Mouse (Mus musculus) embryonic facial prominence, embryonic 12.5 days (tissue): ENCODE data around the gene Bhlhb9. TPM values are rescaled to one million over a fixed set of nuclear protein-coding genes. Genes with fewer than 3 reads are reported as not detected.
"Not testable (repeated sequence)": the region's sequence is repeated elsewhere in the genome, so short reads cannot be mapped to it uniquely, and the experiment has no call there.

Experiments
- ATAC-seq: fragments of 200-750 bp; cut with Nextera tagmentation; 2 replicates; pipeline ENCODE4 v1.8.0; 2017; ENCODE audit not compliant: insufficient number of reproducible peaks, insufficient read depth, low FRiP score, low TSS enrichment
- H3K27ac ChIP-seq: fragments of 300-500 bp; sonication (generic); 2 replicates; pipeline ENCODE4 v1.5.1; 2016; ENCODE audit warnings: mild to moderate bottlenecking
- H3K27me3 ChIP-seq: fragments of 300-500 bp; sonication (generic); 2 replicates; pipeline ENCODE4 v1.6.1; 2016; ENCODE audit warnings: mild to moderate bottlenecking, moderate library complexity
- H3K36me3 ChIP-seq: fragments of 300-500 bp; sonication (generic); 2 replicates; pipeline ENCODE4 v1.6.1; 2016; ENCODE audit warnings: mild to moderate bottlenecking
- H3K4me1 ChIP-seq: fragments of 300-500 bp; sonication (generic); 2 replicates; pipeline ENCODE4 v1.6.1; 2016
- H3K4me2 ChIP-seq: fragments of 300-500 bp; sonication (generic); replicated peaks from 2 replicates; pipeline ENCODE4 v1.6.1; 2016; ENCODE audit warnings: mild to moderate bottlenecking, moderate library complexity
- H3K4me3 ChIP-seq: fragments of 300-500 bp; sonication (generic); 2 replicates; pipeline ENCODE4 v1.5.1; 2016; ENCODE audit warnings: mild to moderate bottlenecking
- H3K9ac ChIP-seq: fragments of 300-500 bp; sonication (generic); 2 replicates; pipeline ENCODE4 v1.6.1; 2016; ENCODE audit warnings: mild to moderate bottlenecking, moderate library complexity
- H3K9me3 ChIP-seq: fragments of 300-500 bp; sonication (generic); 2 replicates; pipeline ENCODE4 v1.6.1; 2016; ENCODE audit warnings: mild to moderate bottlenecking, moderate library complexity
- WGBS: fragments of 180-500 bp; shearing (Covaris S2); methylation state at CpG from one replicate; pipeline ENCODE4 v1.1.7; 2016; 5-methylcytosine and 5-hydroxymethylcytosine counted together
- polyA plus RNA-seq: library from polyadenylated mRNA; unstranded; fragments of >200 nt; fragmentation: Nextera tagmentation; extraction: Ambion mirVana; gene quantifications from 2 replicates; pipeline ENCODE4 v1.2.1, GENCODE M21; 2016

Gene Bhlhb9
- polyA plus RNA-seq: 74.7 and 74.9 TPM in 2 replicates

- Histone ChIP-seq H3K4me3 (peak within 1 kb of the TSS; percentile 55), H3K9ac (peak within 1 kb of the TSS; percentile 66), H3K27ac (peak within 1 kb of the TSS; percentile 36; the same call in 1 of the 2 replicates), H3K36me3 (peaks cover 14% of the 10 kb centered on the region; the same call in 1 of the 2 replicates), H3K4me2 (peak within 1 kb of the TSS; percentile 68)
- ATAC-seq, H3K27me3 ChIP-seq, H3K4me1 ChIP-seq, H3K9me3 ChIP-seq: not testable (repeated sequence)
- 13% methylated on average over 4 of the region's 5 CpGs for WGBS
Measured at GRCm38 (mm10) chrX:135797212-135797644, at the start of gene Bhlhb9. Gene Bhlhb9, plus strand, starts transcription at chrX:135797594.

GRCm38 (mm10) chrX:135752832-135753231 is 44.6 kb upstream of the Bhlhb9 start:
- Histone ChIP-seq H3K4me1 (no peaks in the 10 kb centered on the region), H3K9me3 (no peaks in the 10 kb centered on the region), H3K9ac (no peak overlapping the region), H3K4me3 (no peak overlapping the region), H3K27me3 (no peaks in the 10 kb centered on the region), H3K4me2 (no peak overlapping the region), H3K36me3 (no peaks in the 10 kb centered on the region), H3K27ac (no peak overlapping the region)
- 2% methylated on average over 2 of the region's 2 CpGs for WGBS
- ATAC-seq: no peak

GRCm38 (mm10) chrX:135761707-135762106 is 35.7 kb upstream of the Bhlhb9 start:
- no peak overlapping the region for H3K4me2 ChIP-seq
- no peaks in the 10 kb centered on the region for H3K27me3 ChIP-seq
- H3K4me3 ChIP-seq: no peak overlapping the region
- ATAC-seq: no peak
- no peaks in the 10 kb centered on the region for H3K9me3 ChIP-seq
- no peak overlapping the region for H3K27ac ChIP-seq
- H3K36me3 ChIP-seq: no peaks in the 10 kb centered on the region; the same call in 1 of the 2 replicates
- H3K9ac ChIP-seq: no peak overlapping the region
- no peaks in the 10 kb centered on the region for H3K4me1 ChIP-seq

GRCm38 (mm10) chrX:135768043-135768548 is 29.3 kb upstream of the Bhlhb9 start:
- WGBS: 81% methylated on average over 3 of the region's 3 CpGs
- no peak overlapping the region for H3K4me2 ChIP-seq
- no peaks in the 10 kb centered on the region for H3K36me3 ChIP-seq

GRCm38 (mm10) chrX:135768565-135768964 is 28.8 kb upstream of the Bhlhb9 start:
- H3K4me3 ChIP-seq: no peak overlapping the region
- H3K9me3 ChIP-seq: no peaks in the 10 kb centered on the region
- no peak overlapping the region for H3K4me2 ChIP-seq
- no peak for ATAC-seq
- no peak overlapping the region for H3K27ac ChIP-seq
- 81% methylated on average over 2 of the region's 2 CpGs for WGBS
- no peaks in the 10 kb centered on the region for H3K36me3 ChIP-seq
- H3K4me1 ChIP-seq: no peaks in the 10 kb centered on the region
- no peak overlapping the region for H3K9ac ChIP-seq
- no peaks in the 10 kb centered on the region for H3K27me3 ChIP-seq

More at GRCm38 (mm10) chrX:135768043-135768548, 29.3 kb upstream of the Bhlhb9 start:
- Histone ChIP-seq H3K27ac (no peak overlapping the region), H3K27me3 (no peaks in the 10 kb centered on the region), H3K9ac (no peak overlapping the region), H3K9me3 (no peaks in the 10 kb centered on the region), H3K4me3 (no peak overlapping the region), H3K4me1 (no peaks in the 10 kb centered on the region)
- ATAC-seq: no peak

GRCm38 (mm10) chrX:135791536-135791935 is 5.9 kb upstream of the Bhlhb9 start:
- Histone ChIP-seq H3K27me3 (no peaks in the 10 kb centered on the region), H3K27ac (no peak overlapping the region), H3K4me2 (no peak overlapping the region), H3K36me3 (no peaks in the 10 kb centered on the region), H3K9me3 (no peaks in the 10 kb centered on the region), H3K4me1 (no peaks in the 10 kb centered on the region), H3K9ac (no peak overlapping the region), H3K4me3 (no peak overlapping the region)
- no peak for ATAC-seq

- 69% methylated on average over 6 of the region's 6 CpGs for WGBS
- no peaks in the 10 kb centered on the region for H3K4me1 ChIP-seq
- no peak for ATAC-seq
- H3K4me3 ChIP-seq: no peak overlapping the region
- no peak overlapping the region for H3K27ac ChIP-seq
- no peaks in the 10 kb centered on the region for H3K27me3 ChIP-seq
- H3K4me2 ChIP-seq: no peak overlapping the region
- no peaks in the 10 kb centered on the region for H3K36me3 ChIP-seq
- no peak overlapping the region for H3K9ac ChIP-seq
- no peaks in the 10 kb centered on the region for H3K9me3 ChIP-seq
Measured at GRCm38 (mm10) chrX:135792326-135792725, 5.1 kb upstream of the Bhlhb9 start.

GRCm38 (mm10) chrX:135795591-135796304 is 1.6 kb upstream of the Bhlhb9 start:
- not testable (repeated sequence) for H3K4me1 ChIP-seq, H3K27me3 ChIP-seq, H3K9me3 ChIP-seq
- Histone ChIP-seq H3K9ac (peak overlapping the region; percentile 66), H3K36me3 (peaks cover 14% of the 10 kb centered on the region; the same call in 1 of the 2 replicates), H3K4me3 (peak overlapping the region; percentile 55), H3K27ac (0 out of 2 replicates have a peak overlapping the region, but pooled peaks have one; percentile 36), H3K4me2 (peak overlapping the region; percentile 68)
- 30% methylated on average over 20 of the region's 27 CpGs for WGBS
- ATAC-seq: peak; percentile 93

- not testable (repeated sequence) for H3K4me1 ChIP-seq, H3K9me3 ChIP-seq, H3K27me3 ChIP-seq
- ATAC-seq: peak; percentile 83
- H3K27ac ChIP-seq: peak overlapping the region; percentile 36; the same call in 1 of the 2 replicates
- H3K36me3 ChIP-seq: peaks cover 14% of the 10 kb centered on the region; the same call in 1 of the 2 replicates
- H3K4me2 ChIP-seq: peak overlapping the region; percentile 68
- 19% methylated on average over 25 of the region's 26 CpGs for WGBS
- peak overlapping the region; percentile 55 for H3K4me3 ChIP-seq
- H3K9ac ChIP-seq: peak overlapping the region; percentile 66
Measured at GRCm38 (mm10) chrX:135796305-135797211, 836 bp upstream of the Bhlhb9 start.

GRCm38 (mm10) chrX:135804149-135804548 is 6.8 kb downstream of the Bhlhb9 start:
- Histone ChIP-seq H3K4me2 (no peak overlapping the region), H3K4me1 (no peaks in the 10 kb centered on the region), H3K9me3 (no peaks in the 10 kb centered on the region), H3K4me3 (no peak overlapping the region), H3K9ac (no peak overlapping the region), H3K27ac (no peak overlapping the region), H3K27me3 (no peaks in the 10 kb centered on the region), H3K36me3 (peaks cover 10% of the 10 kb centered on the region; the same call in 1 of the 2 replicates)
- WGBS: 97% methylated on average over 3 of the region's 3 CpGs
- ATAC-seq: no peak

- Histone ChIP-seq H3K4me3 (no peak overlapping the region), H3K4me2 (no peak overlapping the region), H3K27ac (no peak overlapping the region), H3K36me3 (no peaks in the 10 kb centered on the region), H3K9me3 (no peaks in the 10 kb centered on the region), H3K9ac (no peak overlapping the region), H3K27me3 (no peaks in the 10 kb centered on the region), H3K4me1 (no peaks in the 10 kb centered on the region)
- no peak for ATAC-seq
- WGBS: 6% methylated on average over 1 of the region's 1 CpGs
Measured at GRCm38 (mm10) chrX:135805780-135806179, 8.4 kb downstream of the Bhlhb9 start.
